Mouse (Mus musculus) forebrain, embryonic 12.5 days (tissue): Measurements from ENCODE around the gene Ush2a. TPM values are rescaled to one million over a fixed set of nuclear protein-coding genes. Genes with fewer than 3 reads are reported as not detected.

Experiments used
- ATAC-seq: fragments of 200-750 bp; cut with Nextera tagmentation; 2 replicates; pipeline ENCODE4 v1.8.0; 2017; ENCODE audit warnings: moderate TSS enrichment; ENCODE audit not compliant: low FRiP score
- H3K27ac ChIP-seq: fragments of 300-500 bp; sonication (generic); 2 replicates; pipeline ENCODE4 v1.5.1; 2016; ENCODE audit warnings: mild to moderate bottlenecking
- H3K27me3 ChIP-seq: fragments of 300-500 bp; sonication (generic); 2 replicates; pipeline ENCODE4 v1.6.1; 2016; ENCODE audit warnings: mild to moderate bottlenecking
- H3K36me3 ChIP-seq: fragments of 300-500 bp; sonication (generic); replicated peaks from 2 replicates; pipeline ENCODE4 v1.6.1; 2016; ENCODE audit warnings: mild to moderate bottlenecking
- H3K4me1 ChIP-seq: fragments of 300-500 bp; sonication (generic); 2 replicates; pipeline ENCODE4 v1.6.1; 2016
- H3K4me2 ChIP-seq: fragments of 300-500 bp; sonication (generic); 2 replicates; pipeline ENCODE4 v1.6.1; 2016; ENCODE audit warnings: mild to moderate bottlenecking, moderate library complexity
- H3K4me3 ChIP-seq: fragments of 300-500 bp; sonication (generic); replicated peaks from 2 replicates; pipeline ENCODE4 v1.5.1; 2016; ENCODE audit warnings: mild to moderate bottlenecking
- H3K9ac ChIP-seq: fragments of 300-500 bp; sonication (generic); 2 replicates; pipeline ENCODE4 v1.6.1; 2016; ENCODE audit warnings: mild to moderate bottlenecking
- H3K9me3 ChIP-seq: fragments of 300-500 bp; sonication (generic); 2 replicates; pipeline ENCODE4 v1.6.1; 2016
- WGBS: fragments of 180-500 bp; shearing (Covaris S2); methylation state at CpG from one replicate; pipeline ENCODE4 v1.1.7; 2016; 5-methylcytosine and 5-hydroxymethylcytosine counted together
- polyA plus RNA-seq: library from polyadenylated mRNA; unstranded; fragments of >200 nt; fragmentation: Nextera tagmentation; extraction: Ambion mirVana; gene quantifications from 2 replicates; pipeline ENCODE4 v1.2.1, GENCODE M21; 2016

Ush2a gene
- polyA plus RNA-seq, 1 experiment from 2014 or later, result 0.13 TPM

GRCm38 (mm10) chr1:188896906-188897551 is 635.2 kb downstream of the Ush2a start:
- Histone ChIP-seq H3K4me1 (0 out of 2 replicates have a peak, but pooled peaks cover 3% of the 10 kb centered on the region), H3K27me3 (0 out of 2 replicates have a peak, but pooled peaks cover 4% of the 10 kb centered on the region), H3K4me2 (no peak overlapping the region), H3K9me3 (no peaks in the 10 kb centered on the region), H3K36me3 (no peaks in the 10 kb centered on the region), H3K9ac (no peak overlapping the region), H3K4me3 (no peak overlapping the region), H3K27ac (no peak overlapping the region)
- no peak for ATAC-seq
- WGBS, result 61% methylated on average over 4 of the region's 4 CpGs

GRCm38 (mm10) chr1:188904091-188904490 is 642.3 kb downstream of the Ush2a start:
- no peak for ATAC-seq
- Histone ChIP-seq H3K4me2 (no peak overlapping the region), H3K9me3 (no peaks in the 10 kb centered on the region), H3K9ac (no peak overlapping the region), H3K36me3 (no peaks in the 10 kb centered on the region), H3K4me1 (no peaks in the 10 kb centered on the region), H3K4me3 (no peak overlapping the region), H3K27ac (no peak overlapping the region), H3K27me3 (0 out of 2 replicates have a peak, but pooled peaks cover 4% of the 10 kb centered on the region)
- WGBS, result 67% methylated on average over 10 of the region's 10 CpGs

- no peak overlapping the region for H3K4me3 ChIP-seq
- no peaks in the 10 kb centered on the region for H3K4me1 ChIP-seq
- no peaks in the 10 kb centered on the region for H3K36me3 ChIP-seq
- H3K27me3 ChIP-seq, result no peaks in the 10 kb centered on the region
- H3K9ac ChIP-seq, result no peak overlapping the region
- ATAC-seq, result no peak
- H3K9me3 ChIP-seq, result no peaks in the 10 kb centered on the region
- H3K4me2 ChIP-seq, result no peak overlapping the region
- WGBS, result 90% methylated on average over 7 of the region's 7 CpGs
- no peak overlapping the region for H3K27ac ChIP-seq
Measured at GRCm38 (mm10) chr1:188906175-188906574, 644.4 kb downstream of the Ush2a start.

GRCm38 (mm10) chr1:188910656-188911055 is 648.8 kb downstream of the Ush2a start:
- no peaks in the 10 kb centered on the region for H3K9me3 ChIP-seq
- WGBS, result 94% methylated on average over 11 of the region's 11 CpGs
- ATAC-seq, result no peak
- H3K36me3 ChIP-seq, result no peaks in the 10 kb centered on the region
- H3K4me1 ChIP-seq, result no peaks in the 10 kb centered on the region
- no peak overlapping the region for H3K27ac ChIP-seq
- no peaks in the 10 kb centered on the region for H3K27me3 ChIP-seq
- no peak overlapping the region for H3K4me3 ChIP-seq
- H3K9ac ChIP-seq, result no peak overlapping the region
- H3K4me2 ChIP-seq, result no peak overlapping the region

GRCm38 (mm10) chr1:188919946-188920345 is 658.1 kb downstream of the Ush2a start:
- ATAC-seq, result no peak
- WGBS, result 28% methylated on average over 1 of the region's 1 CpGs

GRCm38 (mm10) chr1:188937246-188937780 is 675.5 kb downstream of the Ush2a start:
- H3K9me3 ChIP-seq, result no peaks in the 10 kb centered on the region
- no peak for ATAC-seq

More at GRCm38 (mm10) chr1:188919946-188920345, 658.1 kb downstream of the Ush2a start:
- Histone ChIP-seq H3K4me2 (no peak overlapping the region), H3K36me3 (no peaks in the 10 kb centered on the region), H3K4me1 (no peaks in the 10 kb centered on the region), H3K9ac (no peak overlapping the region), H3K4me3 (no peak overlapping the region), H3K27ac (no peak overlapping the region), H3K27me3 (no peaks in the 10 kb centered on the region), H3K9me3 (no peaks in the 10 kb centered on the region)

GRCm38 (mm10) chr1:188945326-188945725 is 683.5 kb downstream of the Ush2a start:
- no peak for ATAC-seq
- 59% methylated on average over 8 of the region's 8 CpGs for WGBS
- no peak overlapping the region for H3K4me3 ChIP-seq
- no peaks in the 10 kb centered on the region for H3K27me3 ChIP-seq
- H3K9me3 ChIP-seq, result no peaks in the 10 kb centered on the region
- H3K27ac ChIP-seq, result no peak overlapping the region
- H3K9ac ChIP-seq, result no peak overlapping the region
- no peaks in the 10 kb centered on the region for H3K36me3 ChIP-seq
- no peaks in the 10 kb centered on the region for H3K4me1 ChIP-seq
- H3K4me2 ChIP-seq, result no peak overlapping the region

More at GRCm38 (mm10) chr1:188937246-188937780, 675.5 kb downstream of the Ush2a start:
- no peaks in the 10 kb centered on the region for H3K27me3 ChIP-seq
- no peak overlapping the region for H3K4me2 ChIP-seq
- H3K4me3 ChIP-seq, result no peak overlapping the region
- H3K36me3 ChIP-seq, result no peaks in the 10 kb centered on the region
- no peak overlapping the region for H3K27ac ChIP-seq
- H3K4me1 ChIP-seq, result no peaks in the 10 kb centered on the region
- 88% methylated on average over 14 of the region's 14 CpGs for WGBS
- no peak overlapping the region for H3K9ac ChIP-seq

- Histone ChIP-seq H3K4me2 (no peak overlapping the region), H3K27ac (no peak overlapping the region), H3K27me3 (no peaks in the 10 kb centered on the region), H3K9me3 (no peaks in the 10 kb centered on the region), H3K9ac (no peak overlapping the region), H3K4me3 (no peak overlapping the region), H3K4me1 (no peaks in the 10 kb centered on the region), H3K36me3 (no peaks in the 10 kb centered on the region)
- WGBS, result 90% methylated on average over 11 of the region's 11 CpGs
- no peak for ATAC-seq
Measured at GRCm38 (mm10) chr1:188946849-188947248, 685.0 kb downstream of the Ush2a start.

GRCm38 (mm10) chr1:188947794-188948193 is 686.0 kb downstream of the Ush2a start:
- no peak overlapping the region for H3K4me2 ChIP-seq
- no peaks in the 10 kb centered on the region for H3K4me1 ChIP-seq
- H3K9me3 ChIP-seq, result no peaks in the 10 kb centered on the region
- H3K9ac ChIP-seq, result no peak overlapping the region
- WGBS, result 68% methylated on average over 5 of the region's 5 CpGs
- ATAC-seq, result no peak
- no peak overlapping the region for H3K4me3 ChIP-seq
- no peak overlapping the region for H3K27ac ChIP-seq
- H3K36me3 ChIP-seq, result no peaks in the 10 kb centered on the region
- H3K27me3 ChIP-seq, result no peaks in the 10 kb centered on the region

GRCm38 (mm10) chr1:188948276-188948675 is 686.5 kb downstream of the Ush2a start:
- 0 out of 2 replicates have a peak, but pooled peaks have one; percentile 11 for ATAC-seq
- WGBS, result 77% methylated on average over 9 of the region's 9 CpGs
- H3K4me1 ChIP-seq, result no peaks in the 10 kb centered on the region
- H3K9ac ChIP-seq, result no peak overlapping the region
- no peaks in the 10 kb centered on the region for H3K36me3 ChIP-seq
- H3K27ac ChIP-seq, result no peak overlapping the region
- H3K4me2 ChIP-seq, result no peak overlapping the region
- H3K9me3 ChIP-seq, result no peaks in the 10 kb centered on the region
- H3K27me3 ChIP-seq, result no peaks in the 10 kb centered on the region
- H3K4me3 ChIP-seq, result no peak overlapping the region

GRCm38 (mm10) chr1:188951091-188951490 is 689.3 kb downstream of the Ush2a start:
- no peak overlapping the region for H3K4me2 ChIP-seq
- no peaks in the 10 kb centered on the region for H3K9me3 ChIP-seq
- WGBS, result 93% methylated on average over 6 of the region's 6 CpGs
- H3K4me1 ChIP-seq, result no peaks in the 10 kb centered on the region
- H3K36me3 ChIP-seq, result no peaks in the 10 kb centered on the region
- no peak for ATAC-seq
- no peak overlapping the region for H3K4me3 ChIP-seq
- no peak overlapping the region for H3K9ac ChIP-seq
- no peaks in the 10 kb centered on the region for H3K27me3 ChIP-seq
- H3K27ac ChIP-seq, result no peak overlapping the region

GRCm38 (mm10) chr1:188952501-188952900 is 690.7 kb downstream of the Ush2a start:
- 90% methylated on average over 4 of the region's 4 CpGs for WGBS
- no peak for ATAC-seq

GRCm38 (mm10) chr1:188973078-188973477 is 711.3 kb downstream of the Ush2a start:
- ATAC-seq, result no peak
- WGBS, result 96% methylated on average over 6 of the region's 6 CpGs
- Histone ChIP-seq H3K9ac (no peak overlapping the region), H3K4me2 (no peak overlapping the region), H3K9me3 (no peaks in the 10 kb centered on the region), H3K27me3 (no peaks in the 10 kb centered on the region), H3K27ac (no peak overlapping the region), H3K4me3 (no peak overlapping the region), H3K36me3 (peaks cover 84% of the 10 kb centered on the region), H3K4me1 (no peaks in the 10 kb centered on the region)

More at GRCm38 (mm10) chr1:188952501-188952900, 690.7 kb downstream of the Ush2a start:
- Histone ChIP-seq H3K4me3 (no peak overlapping the region), H3K9ac (no peak overlapping the region), H3K36me3 (no peaks in the 10 kb centered on the region), H3K27me3 (no peaks in the 10 kb centered on the region), H3K4me1 (no peaks in the 10 kb centered on the region), H3K9me3 (no peaks in the 10 kb centered on the region), H3K4me2 (no peak overlapping the region), H3K27ac (no peak overlapping the region)
